In genomic region chr7:47132931-47133260, GRCm38 (mm10) we compare ENCODE assay signal across 10 mouse cellular contexts. TPM values are rescaled to one million over a fixed set of nuclear protein-coding genes. Genes with fewer than 3 reads are reported as not detected.
DNase-seq lines count a peak whose midpoint lies in the region; ATAC-seq lines count a peak whose summit lies in the region.
"Had no signal": no experiment of that assay in that cellular context is flagged by ENCODE, and none has a peak within 500 bp of the region (broad histone marks: within the 10 kb centered on the region; RNA-seq: fewer than 3 reads in every experiment).

No protein-coding gene starts in this region.

- peak overlapping the region; percentile 74 for H3K9ac ChIP-seq in heart, embryonic 13.5 days
- H3K9ac ChIP-seq in hindbrain, embryonic 11.5 days (ENCODE audit: low read depth, low read length): peak overlapping the region; percentile 79
- peak overlapping the region; percentile 66 for H3K9ac ChIP-seq in midbrain, embryonic 11.5 days (ENCODE audit: low read length)

- H3K4me1 ChIP-seq in heart, embryonic 13.5 days: peaks cover 17% of the 10 kb centered on the region
- no peaks in the 10 kb centered on the region for H3K4me1 ChIP-seq in hindbrain, embryonic 11.5 days (replicated peaks; ENCODE audit: control insufficient read depth, insufficient read depth, low read length)
- peaks cover 3% of the 10 kb centered on the region; the same call in 1 of the 2 replicates for H3K4me1 ChIP-seq in midbrain, embryonic 11.5 days (ENCODE audit: control insufficient read depth, insufficient read depth, low read length)

- no peak overlapping the region for H3K27ac ChIP-seq in heart, embryonic 13.5 days (replicated peaks)
- H3K27ac ChIP-seq in hindbrain, embryonic 11.5 days (ENCODE audit: low read depth, low read length): peak overlapping the region; percentile 78
- no peak overlapping the region for H3K27ac ChIP-seq in midbrain, embryonic 11.5 days (ENCODE audit: low read depth, low read length)

- 2% methylated on average over 10 of the region's 10 CpGs for WGBS in heart, embryonic 13.5 days
- WGBS in hindbrain, embryonic 11.5 days: 0% methylated on average over 10 of the region's 10 CpGs
- whole genome bisulfite sequencing in midbrain, embryonic 11.5 days: 0% methylated on average over 10 of the region's 10 CpGs

- H3K36me3 ChIP-seq in heart, embryonic 13.5 days: no peaks in the 10 kb centered on the region
- no peaks in the 10 kb centered on the region for H3K36me3 ChIP-seq in hindbrain, embryonic 11.5 days (ENCODE audit: control insufficient read depth, insufficient read depth, low read length)
- no peaks in the 10 kb centered on the region for H3K36me3 ChIP-seq in midbrain, embryonic 11.5 days (ENCODE audit: control insufficient read depth, insufficient read depth, low read length)

- H3K4me3 ChIP-seq in heart, embryonic 13.5 days: peak overlapping the region; percentile 69
- H3K4me3 ChIP-seq in hindbrain, embryonic 11.5 days (ENCODE audit: low read depth, low read length): peak overlapping the region; percentile 54
- H3K4me3 ChIP-seq in midbrain, embryonic 11.5 days (ENCODE audit: low read depth, low read length): peak overlapping the region; percentile 71

- peaks cover 88% of the 10 kb centered on the region for H3K27me3 ChIP-seq in heart, embryonic 13.5 days (replicated peaks)
- H3K27me3 ChIP-seq in hindbrain, embryonic 11.5 days (ENCODE audit: control insufficient read depth, insufficient read depth, low read length): peaks cover 15% of the 10 kb centered on the region
- peaks cover 26% of the 10 kb centered on the region for H3K27me3 ChIP-seq in midbrain, embryonic 11.5 days (ENCODE audit: control insufficient read depth, insufficient read depth, low read length)

- no peaks in the 10 kb centered on the region for H3K9me3 ChIP-seq in heart, embryonic 13.5 days
- H3K9me3 ChIP-seq in hindbrain, embryonic 11.5 days (ENCODE audit: control insufficient read depth, low read length): no peaks in the 10 kb centered on the region
- H3K9me3 ChIP-seq in midbrain, embryonic 11.5 days (ENCODE audit: control insufficient read depth, low read length): no peaks in the 10 kb centered on the region

- DNase-seq in heart, adult 8-10 months (ENCODE audit: low spot score): no peak
- DNase-seq in brain, adult 2 months (ENCODE audit: low read depth, low spot score): peak; percentile 71
- DNase-seq in hindbrain, embryonic 11.5 days (ENCODE audit: low spot score): no peak
- DNase-seq in midbrain, embryonic 11.5 days (ENCODE audit: low spot score, missing footprints): no peak
- DNase-seq in adrenal gland, postnatal 10 days: no peak
- no peak for DNase-seq in spleen, adult 18-20 months
- no peak for DNase-seq in embryo, embryonic 10.5 days (ENCODE audit: low spot score)
- DNase-seq: thymus, postnatal 25 days had no signal

- no peak for ATAC-seq in heart, embryonic 13.5 days (ENCODE audit: extremely low read depth, insufficient number of reproducible peaks, low FRiP score, low TSS enrichment)
- no peak for ATAC-seq in hindbrain, embryonic 11.5 days (ENCODE audit: low FRiP score)
- ATAC-seq in midbrain, embryonic 11.5 days (ENCODE audit: low FRiP score): no peak

- H3K4me2 ChIP-seq in heart, embryonic 13.5 days: peak overlapping the region; percentile 100
- H3K4me2 ChIP-seq in hindbrain, embryonic 11.5 days (replicated peaks; ENCODE audit: low read depth, low read length): peak overlapping the region; percentile 58
- H3K4me2 ChIP-seq in midbrain, embryonic 11.5 days: peak overlapping the region; percentile 90

RNA-seq across cellular contexts. Expression of gene Ptpn5, which starts 0.6 kb away (rescaled TPM):
- polyA plus RNA-seq in heart, embryonic 13.5 days (2015; fragmentation: Nextera tagmentation; extraction: Ambion mirVana): 0.12 and 0.29 TPM in 2 replicates
- total RNA-seq in heart, adult 8-10 months (2022): not detected
- 27.9 and 28.2 TPM in 2 replicates for polyA plus RNA-seq in hindbrain, embryonic 11.5 days (2014; fragmentation: Nextera tagmentation; extraction: Ambion mirVana)
- 17.5 and 18.5 TPM in 2 replicates for polyA plus RNA-seq in midbrain, embryonic 11.5 days (2014; fragmentation: Nextera tagmentation; extraction: Ambion mirVana)
- 1 to 10 TPM in 1 of 2 experiments, under 1 TPM in 1; 0.81 to 1.5 TPM for total RNA-seq in adrenal gland, postnatal 10 days (2021)
- total RNA-seq: liver, adult 2 months had no signal

Comparison
In these comparisons a context has a peak if more than half of its experiments do, and no peak if none do; other contexts are left out.
1. RNA of gene Ptpn5, which starts 0.6 kb away (polyA plus RNA-seq): 27.9 to 28.2 TPM in hindbrain, embryonic 11.5 days and 17.5 to 18.5 TPM in midbrain, embryonic 11.5 days; 0.12 to 0.29 TPM in heart, embryonic 13.5 days; every median in the first group is over 10 times any median in the second.
2. Peak in every context shown above with its lines, with median percentiles within 50 percentile points of each other: H3K4me2 ChIP-seq, H3K4me3 ChIP-seq and H3K9ac ChIP-seq.